Mouse (Mus musculus) embryonic fibroblast, embryonic 13.5 days (primary cell): ENCODE measurements around the gene Gpx3.

Experiments
- CTCF ChIP-seq: IDR thresholded peaks from 2 replicates; pipeline ENCODE4 v1.5.1; 2011; ENCODE audit warnings: mild to moderate bottlenecking, control low read depth, low read length, moderate library complexity, borderline replicate concordance; ENCODE audit not compliant: insufficient read depth
- POLR2A ChIP-seq: IDR thresholded peaks from 2 replicates; pipeline ENCODE4 v1.6.1; 2011; ENCODE audit warnings: low read depth, mild to moderate bottlenecking, control low read depth, low read length, moderate library complexity

- TF ChIP-seq CTCF (no peak), POLR2A (no peak)
Measured at GRCm38 (mm10) chr11:54882671-54883070, 19.6 kb upstream of the Gpx3 start.
